Mouse (Mus musculus) lung, postnatal 0 days (tissue): ENCODE results near the gene Tnfrsf12a. TPM values are rescaled to one million over a fixed set of nuclear protein-coding genes. Genes with fewer than 3 reads are reported as not detected.

ENCODE experiments used
- ATAC-seq: fragments of 200-750 bp; cut with Nextera tagmentation; 2 replicates; pipeline ENCODE4 v1.8.0; 2017; ENCODE audit warnings: moderate library complexity
- DNase-seq: peaks from one replicate; pipeline ENCODE4 v3.0.0-alpha.2; 2016; ENCODE audit warnings: low spot score
- H3K27ac ChIP-seq: fragments of 300-500 bp; sonication (generic); 2 replicates; pipeline ENCODE4 v1.5.1; 2014; ENCODE audit warnings: antibody characterized with exemption, mild to moderate bottlenecking, low read length, mixed read lengths
- H3K27me3 ChIP-seq: fragments of 300-500 bp; sonication (generic); replicated peaks from 2 replicates; pipeline ENCODE4 v1.6.1; 2014; ENCODE audit warnings: low read length, mixed read lengths; ENCODE audit not compliant: insufficient read depth
- H3K36me3 ChIP-seq: fragments of 300-500 bp; sonication (generic); 2 replicates; pipeline ENCODE4 v1.6.1; 2014; ENCODE audit warnings: low read length, mixed read lengths; ENCODE audit not compliant: insufficient read depth
- H3K4me1 ChIP-seq: fragments of 300-500 bp; sonication (generic); 2 replicates; pipeline ENCODE4 v1.6.1; 2014; ENCODE audit warnings: antibody characterized with exemption, low read depth, low read length, mixed read lengths; ENCODE audit not compliant: insufficient read depth
- H3K4me2 ChIP-seq: fragments of 300-500 bp; sonication (generic); replicated peaks from 2 replicates; pipeline ENCODE4 v1.6.1; 2014; ENCODE audit warnings: low read depth, mild to moderate bottlenecking, low read length, moderate library complexity, mixed read lengths
- H3K4me3 ChIP-seq: fragments of 300-500 bp; sonication (generic); 2 replicates; pipeline ENCODE4 v1.5.1; 2014; ENCODE audit warnings: low read depth, low read length
- H3K9ac ChIP-seq: fragments of 300-500 bp; sonication (generic); replicated peaks from 2 replicates; pipeline ENCODE4 v1.6.1; 2014; ENCODE audit warnings: low read depth, mild to moderate bottlenecking
- H3K9me3 ChIP-seq: fragments of 300-500 bp; sonication (generic); 2 replicates; pipeline ENCODE4 v1.6.1; 2016; ENCODE audit warnings: low read length, mixed read lengths
- CTCF ChIP-seq: IDR thresholded peaks from 2 replicates; pipeline ENCODE4 v1.5.1; 2016; ENCODE audit warnings: antibody characterized with exemption, mild to moderate bottlenecking
- EP300 ChIP-seq: IDR thresholded peaks from 2 replicates; pipeline ENCODE4 v1.6.1; 2016; ENCODE audit warnings: antibody characterized with exemption, mild to moderate bottlenecking, control low read depth
- WGBS: fragments of 180-500 bp; shearing (Covaris S2); extraction: QIAGEN DNeasy Blood & Tissue Kit; methylation state at CpG from one replicate; pipeline ENCODE4 v1.1.7; 2014; 5-methylcytosine and 5-hydroxymethylcytosine counted together
- polyA plus RNA-seq: library from polyadenylated mRNA; unstranded; fragments of >200 nt; fragmentation: Nextera tagmentation; extraction: Ambion mirVana; gene quantifications from 2 replicates; pipeline ENCODE4 v1.2.1, GENCODE M21; 2015

Gene Tnfrsf12a
- polyA plus RNA-seq, 1 experiment from 2014 or later, result 50.4 TPM

GRCm38 (mm10) chr17:23721886-23722285 lies 44.6 kb upstream of the Tnfrsf12a start:
- WGBS, result 91% methylated on average over 2 of the region's 2 CpGs
- Histone ChIP-seq H3K4me2 (no peak overlapping the region), H3K27me3 (no peaks in the 10 kb centered on the region), H3K36me3 (no peaks in the 10 kb centered on the region), H3K4me3 (no peak overlapping the region), H3K9me3 (no peaks in the 10 kb centered on the region), H3K27ac (no peak overlapping the region), H3K9ac (no peak overlapping the region), H3K4me1 (no peaks in the 10 kb centered on the region; the same call in 1 of the 2 replicates)
- ATAC-seq, result no peak
- no peak for TF ChIP-seq CTCF
- TF ChIP-seq EP300, result no peak
- no peak for DNase-seq

GRCm38 (mm10) chr17:23719455-23719854 lies 42.2 kb upstream of the Tnfrsf12a start:
- H3K4me3 ChIP-seq, result no peak overlapping the region
- DNase-seq (no peak), ATAC-seq (no peak)
- H3K27ac ChIP-seq, result no peak overlapping the region
- no peaks in the 10 kb centered on the region for H3K9me3 ChIP-seq
- TF ChIP-seq CTCF (no peak), EP300 (no peak)
- 21% methylated on average over 1 of the region's 1 CpGs for WGBS
- no peaks in the 10 kb centered on the region for H3K4me1 ChIP-seq
- H3K9ac ChIP-seq, result no peak overlapping the region
- no peak overlapping the region for H3K4me2 ChIP-seq
- H3K36me3 ChIP-seq, result no peaks in the 10 kb centered on the region
- no peaks in the 10 kb centered on the region for H3K27me3 ChIP-seq

- H3K9me3 ChIP-seq, result no peaks in the 10 kb centered on the region
- H3K4me2 ChIP-seq, result no peak overlapping the region
- TF ChIP-seq CTCF (no peak), EP300 (no peak)
- ATAC-seq, result no peak
- DNase-seq, result no peak
- H3K27me3 ChIP-seq, result no peaks in the 10 kb centered on the region
- H3K4me1 ChIP-seq, result no peaks in the 10 kb centered on the region
- H3K4me3 ChIP-seq, result no peak overlapping the region
- WGBS, result 53% methylated on average over 2 of the region's 2 CpGs
- H3K9ac ChIP-seq, result no peak overlapping the region
- no peaks in the 10 kb centered on the region for H3K36me3 ChIP-seq
- H3K27ac ChIP-seq, result no peak overlapping the region
Measured at GRCm38 (mm10) chr17:23717003-23717402, 39.7 kb upstream of the Tnfrsf12a start.

- no peak overlapping the region for H3K4me2 ChIP-seq
- TF ChIP-seq CTCF (peak; percentile 90), EP300 (no peak)
- no peaks in the 10 kb centered on the region for H3K9me3 ChIP-seq
- 3% methylated on average over 3 of the region's 3 CpGs for WGBS
- ATAC-seq, result peak; percentile 71
- no peak overlapping the region for H3K27ac ChIP-seq
- H3K9ac ChIP-seq, result no peak overlapping the region
- H3K4me3 ChIP-seq, result no peak overlapping the region
- H3K4me1 ChIP-seq, result no peaks in the 10 kb centered on the region
- DNase-seq, result peak; percentile 77
- no peaks in the 10 kb centered on the region for H3K27me3 ChIP-seq
- no peaks in the 10 kb centered on the region for H3K36me3 ChIP-seq
Measured at GRCm38 (mm10) chr17:23706212-23706611, 28.9 kb upstream of the Tnfrsf12a start.

GRCm38 (mm10) chr17:23705525-23706104 lies 28.3 kb upstream of the Tnfrsf12a start:
- WGBS, result 69% methylated on average over 6 of the region's 7 CpGs
- ATAC-seq, result no peak

GRCm38 (mm10) chr17:23704741-23705140 lies 27.5 kb upstream of the Tnfrsf12a start:
- no peaks in the 10 kb centered on the region for H3K36me3 ChIP-seq
- no peak overlapping the region for H3K9ac ChIP-seq
- no peaks in the 10 kb centered on the region for H3K27me3 ChIP-seq
- H3K4me1 ChIP-seq, result no peaks in the 10 kb centered on the region
- H3K9me3 ChIP-seq, result no peaks in the 10 kb centered on the region
- ATAC-seq, result no peak
- no peak for TF ChIP-seq CTCF
- TF ChIP-seq EP300, result no peak
- H3K4me2 ChIP-seq, result no peak overlapping the region
- WGBS, result 35% methylated on average over 7 of the region's 7 CpGs
- no peak overlapping the region for H3K4me3 ChIP-seq
- no peak overlapping the region for H3K27ac ChIP-seq
- DNase-seq, result no peak

More at GRCm38 (mm10) chr17:23705525-23706104, 28.3 kb upstream of the Tnfrsf12a start:
- Histone ChIP-seq H3K36me3 (no peaks in the 10 kb centered on the region), H3K27ac (no peak overlapping the region), H3K4me3 (no peak overlapping the region), H3K4me2 (no peak overlapping the region), H3K27me3 (no peaks in the 10 kb centered on the region), H3K9me3 (no peaks in the 10 kb centered on the region), H3K4me1 (no peaks in the 10 kb centered on the region), H3K9ac (no peak overlapping the region)
- DNase-seq, result no peak
- no peak for TF ChIP-seq EP300
- no peak for TF ChIP-seq CTCF

GRCm38 (mm10) chr17:23703301-23703700 lies 26.0 kb upstream of the Tnfrsf12a start:
- no peaks in the 10 kb centered on the region for H3K27me3 ChIP-seq
- no peaks in the 10 kb centered on the region for H3K4me1 ChIP-seq
- H3K4me3 ChIP-seq, result no peak overlapping the region
- TF ChIP-seq CTCF (no peak), EP300 (no peak)
- 81% methylated on average over 9 of the region's 9 CpGs for WGBS
- H3K4me2 ChIP-seq, result no peak overlapping the region
- DNase-seq, result no peak
- ATAC-seq, result no peak
- no peaks in the 10 kb centered on the region for H3K9me3 ChIP-seq
- H3K9ac ChIP-seq, result no peak overlapping the region
- no peak overlapping the region for H3K27ac ChIP-seq
- no peaks in the 10 kb centered on the region for H3K36me3 ChIP-seq
